Mouse (Mus musculus) neutrophil, adult 5-6 weeks (primary cell): ENCODE measurements around the gene Cyp3a44. TPM values are rescaled to one million over a fixed set of nuclear protein-coding genes. Genes with fewer than 3 reads are reported as not detected.
"Not testable (repeated sequence)": the region's sequence is repeated elsewhere in the genome, so short reads cannot be mapped to it uniquely, and the experiment has no call there.

ENCODE experiments used
- ATAC-seq: fragments of 151-379, 151-347 bp; 2 replicates; pipeline ENCODE4 v1.8.0; 2017; ENCODE audit warnings: mild to moderate bottlenecking, moderate TSS enrichment; ENCODE audit not compliant: insufficient number of reproducible peaks, poor library complexity, low FRiP score, severe bottlenecking; ENCODE audit errors: extremely low read depth
- total RNA-seq: library from RNA; stranded (forward); fragments of 200-1000 nt; gene quantifications from 2 replicates; pipeline ENCODE4 v1.2.3, GENCODE M21; 2017

The Cyp3a44 gene
- not detected in 2 replicates for total RNA-seq

GRCm38 (mm10) chr5:145805796-145806195 is at the start of gene Cyp3a44:
Cyp3a44 (minus strand) TSS chr5:145805874.
- not testable (repeated sequence) for ATAC-seq

GRCm38 (mm10) chr5:145800229-145800628 is 5.4 kb downstream of the Cyp3a44 start:
- not testable (repeated sequence) for ATAC-seq

GRCm38 (mm10) chr5:145793232-145793631 is 12.4 kb downstream of the Cyp3a44 start:
- not testable (repeated sequence) for ATAC-seq

GRCm38 (mm10) chr5:145737512-145737911 is 68.2 kb downstream of the Cyp3a44 start:
- not testable (repeated sequence) for ATAC-seq

Other genes starting within 250 kb of the Cyp3a44 start
- not detected in 2 replicates for gene Cyp3a41b, start 221.1 kb downstream of the Cyp3a44 start, total RNA-seq
- gene Cyp3a41a, start 85.7 kb downstream of the Cyp3a44 start, total RNA-seq, result not detected in 2 replicates
- gene Cyp3a11, start 74.1 kb upstream of the Cyp3a44 start, total RNA-seq, result not detected in 2 replicates
- gene Cyp3a25, start 203.7 kb upstream of the Cyp3a44 start, total RNA-seq, result not detected in 2 replicates